Mouse (Mus musculus) forebrain, embryonic 11.5 days (tissue): ENCODE results near the gene Gosr2. TPM values are rescaled to one million over a fixed set of nuclear protein-coding genes. Genes with fewer than 3 reads are reported as not detected.

Source experiments
- ATAC-seq: fragments of 200-750 bp; cut with Nextera tagmentation; replicated peaks from 2 replicates; pipeline ENCODE4 v1.8.0; 2017; ENCODE audit warnings: moderate TSS enrichment; ENCODE audit not compliant: low FRiP score
- DNase-seq: peaks from one replicate; pipeline ENCODE4 v3.0.0-alpha.2; 2017; ENCODE audit warnings: low spot score
- H3K27ac ChIP-seq: fragments of 300-500 bp; sonication (generic); 2 replicates; pipeline ENCODE4 v1.5.1; 2014; ENCODE audit warnings: low read depth, low read length
- H3K27me3 ChIP-seq: fragments of 300-500 bp; sonication (generic); 2 replicates; pipeline ENCODE4 v1.6.1; 2014; ENCODE audit warnings: mild to moderate bottlenecking, low read length, mixed read lengths; ENCODE audit not compliant: control insufficient read depth, insufficient read depth
- H3K36me3 ChIP-seq: fragments of 300-500 bp; sonication (generic); 2 replicates; pipeline ENCODE4 v1.6.1; 2014; ENCODE audit warnings: mild to moderate bottlenecking, low read length, moderate library complexity, mixed read lengths; ENCODE audit not compliant: control insufficient read depth, insufficient read depth
- H3K4me1 ChIP-seq: fragments of 300-500 bp; sonication (generic); replicated peaks from 2 replicates; pipeline ENCODE4 v1.6.1; 2014; ENCODE audit warnings: low read length, mixed read lengths; ENCODE audit not compliant: control insufficient read depth, insufficient read depth
- H3K4me2 ChIP-seq: fragments of 300-500 bp; sonication (generic); 2 replicates; pipeline ENCODE4 v1.6.1; 2014; ENCODE audit warnings: low read depth, mild to moderate bottlenecking, low read length, moderate library complexity, mixed read lengths; ENCODE audit not compliant: severe bottlenecking
- H3K4me3 ChIP-seq: fragments of 300-500 bp; sonication (generic); 2 replicates; pipeline ENCODE4 v1.5.1; 2014; ENCODE audit warnings: low read depth, low read length
- H3K9ac ChIP-seq: fragments of 300-500 bp; sonication (generic); 2 replicates; pipeline ENCODE4 v1.6.1; 2014; ENCODE audit warnings: low read length
- H3K9me3 ChIP-seq: fragments of 300-500 bp; sonication (generic); 2 replicates; pipeline ENCODE4 v1.6.1; 2016; ENCODE audit warnings: low read length, mixed read lengths; ENCODE audit not compliant: control insufficient read depth
- WGBS: fragments of 180-500 bp; shearing (Covaris S2); extraction: QIAGEN DNeasy Blood & Tissue Kit; methylation state at CpG from one replicate; pipeline ENCODE4 v1.1.7; 2014; 5-methylcytosine and 5-hydroxymethylcytosine counted together
- polyA plus RNA-seq: library from polyadenylated mRNA; unstranded; fragments of >200 nt; fragmentation: Nextera tagmentation; extraction: Ambion mirVana; gene quantifications from 2 replicates; pipeline ENCODE4 v1.2.1, GENCODE M21; 2014

The Gosr2 gene
- polyA plus RNA-seq, 1 experiment from 2014 or later, result 86.7 TPM

GRCm38 (mm10) chr11:103724331-103724771 lies 26.7 kb upstream of the Gosr2 start:
- Histone ChIP-seq H3K4me3 (no peak overlapping the region), H3K4me1 (no peaks in the 10 kb centered on the region), H3K9me3 (no peaks in the 10 kb centered on the region), H3K36me3 (no peaks in the 10 kb centered on the region), H3K4me2 (no peak overlapping the region), H3K27me3 (no peaks in the 10 kb centered on the region), H3K27ac (no peak overlapping the region), H3K9ac (no peak overlapping the region)
- 81% methylated on average over 11 of the region's 11 CpGs for WGBS
- ATAC-seq, result no peak
- DNase-seq, result no peak

GRCm38 (mm10) chr11:103722040-103722481 lies 24.4 kb upstream of the Gosr2 start:
- Histone ChIP-seq H3K27me3 (no peaks in the 10 kb centered on the region), H3K4me1 (no peaks in the 10 kb centered on the region), H3K27ac (no peak overlapping the region), H3K9ac (no peak overlapping the region), H3K9me3 (no peaks in the 10 kb centered on the region), H3K4me2 (0 out of 2 replicates have a peak overlapping the region, but pooled peaks have one; percentile 15), H3K36me3 (no peaks in the 10 kb centered on the region), H3K4me3 (no peak overlapping the region)
- WGBS, result 29% methylated on average over 9 of the region's 9 CpGs
- ATAC-seq (peak; percentile 42; the same call in 1 of the 2 replicates), DNase-seq (no peak)

GRCm38 (mm10) chr11:103721468-103722039 lies 23.9 kb upstream of the Gosr2 start:
- 0 out of 2 replicates have a peak overlapping the region, but pooled peaks have one; percentile 15 for H3K4me2 ChIP-seq
- no peaks in the 10 kb centered on the region for H3K4me1 ChIP-seq
- H3K27me3 ChIP-seq, result no peaks in the 10 kb centered on the region
- H3K27ac ChIP-seq, result no peak overlapping the region
- 36% methylated on average over 15 of the region's 15 CpGs for WGBS
- H3K4me3 ChIP-seq, result no peak overlapping the region
- H3K9me3 ChIP-seq, result no peaks in the 10 kb centered on the region
- ATAC-seq, result 0 out of 2 replicates have a peak, but pooled peaks have one; percentile 4
- H3K36me3 ChIP-seq, result no peaks in the 10 kb centered on the region
- H3K9ac ChIP-seq, result no peak overlapping the region
- peak; percentile 64 for DNase-seq

- no peaks in the 10 kb centered on the region for H3K36me3 ChIP-seq
These were observed 21.7 kb upstream of the Gosr2 start for GRCm38 (mm10) chr11:103719436-103719835.

GRCm38 (mm10) chr11:103716971-103717370 lies 19.3 kb upstream of the Gosr2 start:
- Histone ChIP-seq H3K27me3 (no peaks in the 10 kb centered on the region), H3K4me3 (no peak overlapping the region), H3K4me1 (no peaks in the 10 kb centered on the region), H3K36me3 (no peaks in the 10 kb centered on the region), H3K9ac (no peak overlapping the region), H3K4me2 (no peak overlapping the region), H3K9me3 (no peaks in the 10 kb centered on the region), H3K27ac (no peak overlapping the region)
- 41% methylated on average over 9 of the region's 9 CpGs for WGBS
- ATAC-seq, result no peak
- no peak for DNase-seq

More at GRCm38 (mm10) chr11:103719436-103719835, 21.7 kb upstream of the Gosr2 start:
- no peak overlapping the region for H3K4me3 ChIP-seq
- no peaks in the 10 kb centered on the region for H3K4me1 ChIP-seq
- H3K9me3 ChIP-seq, result no peaks in the 10 kb centered on the region
- 86% methylated on average over 5 of the region's 5 CpGs for WGBS
- ATAC-seq, result no peak
- H3K27me3 ChIP-seq, result no peaks in the 10 kb centered on the region
- no peak overlapping the region for H3K4me2 ChIP-seq
- no peak overlapping the region for H3K27ac ChIP-seq
- H3K9ac ChIP-seq, result no peak overlapping the region
- no peak for DNase-seq

GRCm38 (mm10) chr11:103714074-103714473 lies 16.4 kb upstream of the Gosr2 start:
- Histone ChIP-seq H3K4me2 (no peak overlapping the region), H3K9me3 (no peaks in the 10 kb centered on the region), H3K27ac (no peak overlapping the region), H3K27me3 (no peaks in the 10 kb centered on the region), H3K9ac (no peak overlapping the region), H3K4me3 (no peak overlapping the region), H3K36me3 (no peaks in the 10 kb centered on the region), H3K4me1 (no peaks in the 10 kb centered on the region)
- WGBS, result 89% methylated on average over 2 of the region's 2 CpGs
- DNase-seq (no peak), ATAC-seq (no peak)

- DNase-seq, result no peak
- no peak overlapping the region for H3K9ac ChIP-seq
- no peak overlapping the region for H3K27ac ChIP-seq
- H3K4me3 ChIP-seq, result no peak overlapping the region
- WGBS, result 62% methylated on average over 28 of the region's 28 CpGs
- no peaks in the 10 kb centered on the region for H3K4me1 ChIP-seq
- no peak for ATAC-seq
- no peaks in the 10 kb centered on the region for H3K9me3 ChIP-seq
- no peak overlapping the region for H3K4me2 ChIP-seq
- no peaks in the 10 kb centered on the region for H3K27me3 ChIP-seq
- no peaks in the 10 kb centered on the region for H3K36me3 ChIP-seq
These were observed 14.3 kb upstream of the Gosr2 start for GRCm38 (mm10) chr11:103711851-103712587.

GRCm38 (mm10) chr11:103709982-103710381 lies 12.3 kb upstream of the Gosr2 start:
- DNase-seq (no peak), ATAC-seq (no peak)
- no peaks in the 10 kb centered on the region for H3K9me3 ChIP-seq
- H3K4me1 ChIP-seq, result no peaks in the 10 kb centered on the region
- no peaks in the 10 kb centered on the region for H3K36me3 ChIP-seq
- H3K4me2 ChIP-seq, result no peak overlapping the region
- no peaks in the 10 kb centered on the region for H3K27me3 ChIP-seq
- H3K9ac ChIP-seq, result no peak overlapping the region
- WGBS, result 92% methylated on average over 1 of the region's 1 CpGs
- H3K27ac ChIP-seq, result no peak overlapping the region
- H3K4me3 ChIP-seq, result no peak overlapping the region
